Mouse (Mus musculus): Measurements from ENCODE around the gene Sfxn5.

- TF ChIP-seq CTCF (IDR thresholded peaks at IDR 0.05): no peak
- no peak for TF ChIP-seq EP300 (IDR thresholded peaks at IDR 0.05)
Measured at GRCm38 (mm10) chr6:85220917-85221316, 112.3 kb downstream of the Sfxn5 start.
